Mouse (Mus musculus) testis, adult 2 months (tissue): ENCODE results near the gene Ctnna3. TPM values are rescaled to one million over a fixed set of nuclear protein-coding genes. Genes with fewer than 3 reads are reported as not detected.

Source experiments
- H3K27ac ChIP-seq: fragments of 200-500 bp; 2 replicates; pipeline ENCODE4 v1.5.1; 2012; ENCODE audit warnings: low read depth, low read length; ENCODE audit not compliant: control insufficient read depth, insufficient read depth
- H3K27me3 ChIP-seq: fragments of 200-500 bp; 2 replicates; pipeline ENCODE4 v1.6.1; 2012; ENCODE audit warnings: mild to moderate bottlenecking, low read length, moderate library complexity; ENCODE audit not compliant: control insufficient read depth, insufficient read depth
- H3K36me3 ChIP-seq: fragments of 200-500 bp; 2 replicates; pipeline ENCODE4 v1.6.1; 2012; ENCODE audit warnings: mild to moderate bottlenecking, low read length; ENCODE audit not compliant: control insufficient read depth, insufficient read depth
- H3K4me1 ChIP-seq: fragments of 200-500 bp; 2 replicates; pipeline ENCODE4 v1.6.1; 2012; ENCODE audit warnings: low read length; ENCODE audit not compliant: control insufficient read depth, insufficient read depth
- H3K4me3 ChIP-seq: fragments of 200-500 bp; 2 replicates; pipeline ENCODE4 v1.5.1; 2012; ENCODE audit warnings: low read depth, mild to moderate bottlenecking, low read length, moderate library complexity, mixed read lengths; ENCODE audit not compliant: control insufficient read depth
- CTCF ChIP-seq: fragments of 200-500 bp; IDR thresholded peaks from 2 replicates; pipeline ENCODE4 v1.5.1; 2012; ENCODE audit warnings: low read depth, mild to moderate bottlenecking, inconsistent platforms, low read length, moderate library complexity; ENCODE audit not compliant: control insufficient read depth, insufficient read depth, insufficient replicate concordance
- POLR2A ChIP-seq: fragments of 200-500 bp; IDR thresholded peaks from 2 replicates; pipeline ENCODE4 v1.6.1; 2012; ENCODE audit warnings: low read depth, mild to moderate bottlenecking, inconsistent platforms, low read length, moderate library complexity; ENCODE audit not compliant: control insufficient read depth
- polyA plus RNA-seq: library from polyadenylated mRNA; depleted of rRNA; stranded (reverse); fragments of >200 nt; gene quantifications from 2 replicates; pipeline ENCODE4 v1.2.3, GENCODE M21; 2012

Ctnna3 gene
- polyA plus RNA-seq, 1 experiment: 38.9 TPM

DNA sequence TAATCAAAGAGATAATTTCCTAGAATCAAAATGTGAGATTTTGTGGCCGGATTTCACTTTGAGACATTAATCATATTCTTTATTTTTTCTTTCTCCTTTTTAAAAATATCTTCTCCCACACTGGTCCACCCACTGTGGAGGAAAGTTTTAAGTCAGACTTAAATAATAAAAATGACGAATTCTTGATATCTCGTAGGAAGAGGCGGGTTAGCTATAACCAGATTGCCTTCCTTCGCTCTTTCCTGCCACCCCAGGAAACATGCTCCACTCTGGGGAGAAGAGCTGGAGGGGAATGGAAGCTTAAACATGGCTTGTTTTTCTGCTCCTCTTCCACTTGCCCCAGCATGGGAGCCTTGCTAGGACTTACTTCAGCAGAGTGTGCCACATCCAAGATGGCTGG, 169.5 kb downstream of the Ctnna3 start:
- no peak for TF ChIP-seq CTCF
- no peak for TF ChIP-seq POLR2A

DNA sequence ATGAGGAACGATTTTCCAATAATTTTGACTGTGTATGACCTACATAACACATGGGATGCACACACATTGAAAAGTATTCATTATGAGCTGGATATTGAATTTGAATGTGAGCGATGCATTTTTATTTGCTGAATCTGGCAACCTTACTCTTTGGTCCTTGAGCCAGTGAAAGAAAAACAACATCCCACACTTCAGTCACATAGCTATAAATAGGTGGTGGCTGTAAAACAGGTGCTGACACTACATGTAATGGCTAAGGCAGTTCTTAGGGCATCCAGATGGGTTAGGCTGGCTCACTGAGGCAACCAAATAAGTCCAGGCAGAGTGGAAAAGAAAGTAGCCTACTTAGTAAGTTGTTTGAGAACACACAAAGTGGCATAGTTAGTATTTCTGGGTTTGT, 171.3 kb downstream of the Ctnna3 start:
- no peaks in the 10 kb centered on the region for H3K4me1 ChIP-seq
- H3K4me3 ChIP-seq: no peak overlapping the region
- H3K36me3 ChIP-seq: no peaks in the 10 kb centered on the region
- H3K27me3 ChIP-seq: no peaks in the 10 kb centered on the region
- no peak for TF ChIP-seq POLR2A
- no peak for TF ChIP-seq CTCF
- no peak overlapping the region for H3K27ac ChIP-seq

More for the DNA sequence above, 169.5 kb downstream of the Ctnna3 start:
- no peaks in the 10 kb centered on the region for H3K36me3 ChIP-seq
- H3K27me3 ChIP-seq: no peaks in the 10 kb centered on the region
- no peak overlapping the region for H3K4me3 ChIP-seq
- H3K27ac ChIP-seq: no peak overlapping the region
- H3K4me1 ChIP-seq: no peaks in the 10 kb centered on the region

DNA sequence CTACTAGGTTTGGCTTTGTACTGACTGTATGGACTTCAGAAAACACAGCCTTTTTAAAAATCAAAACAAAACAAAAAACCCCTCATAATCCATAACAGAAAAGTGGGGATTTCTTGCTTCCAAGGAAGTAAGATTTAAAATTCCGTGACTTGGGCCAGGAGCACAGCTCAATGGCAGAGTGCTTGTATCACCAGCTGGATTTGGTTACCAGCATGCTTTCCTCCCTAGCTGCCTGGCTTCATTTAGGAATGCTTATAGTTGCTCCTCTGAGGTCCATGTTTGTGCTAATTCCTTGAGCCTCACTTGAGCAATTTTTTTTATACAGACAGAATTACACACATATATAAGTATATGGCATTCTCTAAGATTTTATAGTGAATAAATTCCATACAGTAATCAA, 198.6 kb downstream of the Ctnna3 start:
- no peaks in the 10 kb centered on the region for H3K27me3 ChIP-seq
- H3K27ac ChIP-seq: no peak overlapping the region
- TF ChIP-seq POLR2A: no peak
- TF ChIP-seq CTCF: no peak
- no peaks in the 10 kb centered on the region for H3K36me3 ChIP-seq
- H3K4me3 ChIP-seq: no peak overlapping the region
- no peaks in the 10 kb centered on the region for H3K4me1 ChIP-seq

DNA sequence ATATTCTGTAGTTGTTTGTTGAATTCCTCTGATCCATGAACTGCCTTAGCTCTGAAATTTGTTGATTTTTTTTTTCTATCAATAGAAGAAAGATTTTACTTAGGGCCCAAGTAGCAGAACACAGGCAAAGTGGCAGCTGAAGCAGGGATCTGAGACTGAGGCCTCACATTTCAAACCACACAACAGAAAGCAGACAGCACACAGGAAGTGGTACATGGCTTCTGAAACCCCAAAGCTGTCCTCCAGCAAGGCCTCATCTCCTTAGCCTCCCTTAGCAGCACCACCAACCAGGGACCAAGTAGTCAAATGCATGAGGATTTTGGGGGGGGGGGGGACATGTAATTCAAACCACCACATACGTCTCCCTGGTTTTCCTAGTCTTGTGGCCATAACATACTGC, 204.0 kb downstream of the Ctnna3 start:
- H3K36me3 ChIP-seq: no peaks in the 10 kb centered on the region
- no peak for TF ChIP-seq POLR2A
- no peak for TF ChIP-seq CTCF
- no peaks in the 10 kb centered on the region for H3K27me3 ChIP-seq

DNA sequence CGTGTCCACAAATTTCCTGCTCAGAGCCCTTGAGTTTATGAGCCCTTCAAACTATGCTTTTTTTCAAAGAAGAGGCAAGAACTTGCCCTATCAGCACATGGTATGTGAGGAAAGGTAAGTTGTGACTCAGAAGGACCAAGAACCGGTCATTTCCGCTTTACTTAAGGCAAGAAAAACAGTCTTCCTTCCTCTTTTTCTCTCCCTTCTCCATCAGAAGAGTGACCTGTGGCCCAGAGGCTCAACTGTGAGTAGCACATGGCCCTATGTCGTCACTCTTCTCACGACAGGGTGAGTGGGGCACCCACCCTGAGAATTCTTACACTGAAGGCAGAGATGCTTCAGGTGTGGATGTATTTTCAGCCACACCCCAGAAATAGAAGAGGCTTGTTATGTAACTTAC, 208.1 kb downstream of the Ctnna3 start:
- TF ChIP-seq CTCF (no peak), POLR2A (no peak)
- no peaks in the 10 kb centered on the region for H3K36me3 ChIP-seq
- no peaks in the 10 kb centered on the region for H3K4me1 ChIP-seq

More for the DNA sequence above, 204.0 kb downstream of the Ctnna3 start:
- Histone ChIP-seq H3K27ac (no peak overlapping the region), H3K4me3 (no peak overlapping the region), H3K4me1 (no peaks in the 10 kb centered on the region)

DNA sequence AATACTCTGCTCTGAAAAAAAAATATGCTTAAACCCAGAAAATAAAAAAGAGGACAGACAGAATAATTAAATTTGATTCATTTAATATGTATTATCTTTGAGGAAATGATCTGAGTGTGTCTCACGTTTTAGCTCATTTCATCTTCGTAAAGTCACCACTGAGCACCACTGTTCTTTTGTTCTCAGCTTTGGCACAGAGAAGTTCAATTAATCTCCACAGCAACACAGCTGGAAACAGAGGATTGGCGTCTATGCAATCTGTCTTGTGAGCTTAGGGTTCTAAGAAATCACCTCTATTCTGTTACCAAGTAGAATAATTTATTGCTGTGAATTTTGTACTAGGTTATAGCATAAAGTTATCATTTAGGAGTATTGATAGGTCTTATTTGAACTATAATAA, 217.4 kb downstream of the Ctnna3 start:
- Histone ChIP-seq H3K27me3 (no peaks in the 10 kb centered on the region), H3K4me1 (peaks cover 5% of the 10 kb centered on the region; the same call in 1 of the 2 replicates), H3K4me3 (no peak overlapping the region)

More for the DNA sequence above, 208.1 kb downstream of the Ctnna3 start:
- Histone ChIP-seq H3K27ac (no peak overlapping the region), H3K27me3 (no peaks in the 10 kb centered on the region), H3K4me3 (no peak overlapping the region)

DNA sequence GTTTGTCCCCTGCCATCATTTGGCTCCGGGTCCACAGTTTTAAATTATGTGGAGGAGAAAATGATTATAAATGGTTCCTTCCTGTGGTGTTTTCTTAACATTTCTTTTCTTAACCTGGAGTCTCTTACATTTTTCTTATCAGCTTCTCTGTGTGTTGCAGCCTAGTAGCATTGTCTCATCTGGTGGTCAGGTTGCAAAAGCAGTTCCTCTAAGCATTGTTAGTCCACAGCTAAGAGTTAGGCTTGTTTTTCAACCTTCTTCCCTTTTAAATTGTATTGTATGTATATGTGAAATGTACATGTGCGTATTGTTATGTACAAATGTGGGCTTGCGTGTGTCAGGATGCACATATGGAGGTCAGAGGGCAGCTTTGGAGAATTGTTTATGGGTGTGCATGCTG, 220.4 kb downstream of the Ctnna3 start:
- H3K36me3 ChIP-seq: no peaks in the 10 kb centered on the region
- H3K4me1 ChIP-seq: peaks cover 10% of the 10 kb centered on the region
- no peak overlapping the region for H3K4me3 ChIP-seq
- no peak overlapping the region for H3K27ac ChIP-seq
- no peak for TF ChIP-seq POLR2A
- no peak for TF ChIP-seq CTCF
- H3K27me3 ChIP-seq: no peaks in the 10 kb centered on the region

More for the DNA sequence above, 217.4 kb downstream of the Ctnna3 start:
- no peaks in the 10 kb centered on the region for H3K36me3 ChIP-seq
- no peak overlapping the region for H3K27ac ChIP-seq
- TF ChIP-seq CTCF (no peak), POLR2A (no peak)

DNA sequence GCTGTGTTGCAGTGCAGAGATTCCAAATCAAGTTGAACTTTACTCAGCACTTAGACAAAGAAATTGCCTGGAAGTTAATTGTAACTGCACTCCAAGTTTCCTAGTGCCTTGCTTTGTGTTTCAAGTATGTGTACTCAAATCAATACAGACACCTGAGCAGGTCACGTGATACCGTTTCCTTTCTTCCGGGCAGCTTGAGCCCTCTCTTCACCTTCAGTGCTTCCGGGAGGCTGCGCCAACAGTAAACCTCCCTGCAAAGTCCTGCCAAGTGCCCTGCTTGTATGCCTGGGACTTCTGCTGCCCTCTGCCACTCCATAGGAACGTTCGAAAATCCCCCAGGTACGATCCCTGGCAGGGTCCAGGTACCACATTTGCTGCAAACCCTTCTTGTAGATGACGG, 223.0 kb downstream of the Ctnna3 start:
- peaks cover 10% of the 10 kb centered on the region for H3K4me1 ChIP-seq
- TF ChIP-seq POLR2A: no peak
- no peak for TF ChIP-seq CTCF
- no peaks in the 10 kb centered on the region for H3K27me3 ChIP-seq
- no peaks in the 10 kb centered on the region for H3K36me3 ChIP-seq
- H3K27ac ChIP-seq: no peak overlapping the region
- H3K4me3 ChIP-seq: no peak overlapping the region
